Mouse (Mus musculus) adrenal gland, postnatal 0 days (tissue): Measurements from ENCODE around the gene Anxa8. TPM values are rescaled to one million over a fixed set of nuclear protein-coding genes. Genes with fewer than 3 reads are reported as not detected.

Experiments used
- polyA plus RNA-seq: library from polyadenylated mRNA; unstranded; fragments of >200 nt; fragmentation: Nextera tagmentation; extraction: Ambion mirVana; gene quantifications from 2 replicates; pipeline ENCODE4 v1.2.1, GENCODE M21; 2015

Anxa8 gene
- 4.6 and 5.2 TPM in 2 replicates for polyA plus RNA-seq

GRCm38 (mm10) chr14:34085731-34086130 is at the start of gene Anxa8:
TSS of gene Anxa8 (plus strand) at chr14:34085981.

GRCm38 (mm10) chr14:34052516-34052915 is 33.3 kb upstream of the Anxa8 start, which contains the start of gene Antxrl:
TSS of gene Antxrl (plus strand) at chr14:34052707.

GRCm38 (mm10) chr14:34102601-34103000 is 16.8 kb downstream of the Anxa8 start, which contains the start of gene A630023A22Rik:
TSS of gene A630023A22Rik (minus strand) at chr14:34102754.

Other genes starting within 250 kb of the Anxa8 start
- gene Gdf10, start 162.4 kb upstream of the Anxa8 start, polyA plus RNA-seq = 13.1 and 16.1 TPM in 2 replicates
- gene Gdf2, start 144.9 kb upstream of the Anxa8 start, polyA plus RNA-seq = 0.50 and 0.60 TPM in 2 replicates
- not detected in 2 replicates for gene Rbp3, start 132.0 kb upstream of the Anxa8 start, polyA plus RNA-seq
- not detected in 2 replicates for gene Zfp488, start 107.2 kb upstream of the Anxa8 start, polyA plus RNA-seq
- not detected in 2 replicates for gene Gm30083, start 70.8 kb upstream of the Anxa8 start, polyA plus RNA-seq
- 0.06 and 0.17 TPM in 2 replicates for gene Gm5460, start 69.2 kb upstream of the Anxa8 start, polyA plus RNA-seq
- gene Antxrl, start 33.3 kb upstream of the Anxa8 start, polyA plus RNA-seq = not detected in 2 replicates
- 0.32 TPM in 1 of 2 replicates, not detected in the other for gene A630023A22Rik, start 16.8 kb downstream of the Anxa8 start, polyA plus RNA-seq
- gene Npy4r, start 66.5 kb downstream of the Anxa8 start, polyA plus RNA-seq = 0.11 TPM in 1 of 2 replicates, not detected in the other
- gene Gprin2, start 115.7 kb downstream of the Anxa8 start, polyA plus RNA-seq = 0.50 and 0.87 TPM in 2 replicates
- 0.43 and 0.69 TPM in 2 replicates for gene Syt15, start 133.6 kb downstream of the Anxa8 start, polyA plus RNA-seq
- 8.2 and 9.6 TPM in 2 replicates for gene Shld2, start 224.5 kb downstream of the Anxa8 start, polyA plus RNA-seq
- gene Glud1, start 224.7 kb downstream of the Anxa8 start, polyA plus RNA-seq = 67.2 and 81.3 TPM in 2 replicates